Mouse (Mus musculus): ENCODE measurements around the gene Prr19. TPM values are rescaled to one million over a fixed set of nuclear protein-coding genes. Genes with fewer than 3 reads are reported as not detected.

The Prr19 gene
- polyA plus RNA-seq, 1 experiment from 2014 or later = 0.56 TPM

DNA sequence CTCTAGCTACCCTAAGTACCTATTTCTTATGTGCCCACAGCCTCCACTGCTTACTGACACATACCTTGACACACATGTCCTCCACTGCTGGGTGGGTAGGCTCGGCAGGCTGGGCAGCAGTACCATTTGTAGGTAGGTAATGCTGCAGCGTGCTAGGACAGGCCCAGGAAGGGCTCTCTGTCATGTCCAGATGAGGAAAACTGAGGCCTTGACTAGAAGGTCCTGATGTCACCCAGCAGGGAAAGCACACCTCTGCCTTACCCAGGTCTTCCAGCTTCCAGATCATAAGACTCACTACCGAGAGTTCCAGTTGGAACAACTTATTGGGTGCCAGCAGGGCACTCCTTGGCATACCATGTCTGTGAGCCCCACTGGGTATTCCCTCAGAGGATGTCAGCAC, 26.2 kb upstream of the Prr19 start:
- no peak overlapping the region for H3K27ac ChIP-seq (ENCODE audit: low read length)
- no peak overlapping the region for H3K4me2 ChIP-seq (ENCODE audit: low read depth, low read length)
- 0 out of 2 replicates have a peak overlapping the region, but pooled peaks have one; percentile 44 for H3K9ac ChIP-seq (ENCODE audit: low read depth, low read length)
- ATAC-seq = no peak
- peaks cover 41% of the 10 kb centered on the region for H3K4me1 ChIP-seq (ENCODE audit: control insufficient read depth, insufficient read depth, low read length)
- WGBS = 86% methylated on average over 3 of the region's 3 CpGs
- no peak overlapping the region for H3K4me3 ChIP-seq (ENCODE audit: low read length)
- H3K9me3 ChIP-seq (ENCODE audit: control insufficient read depth, low read length) = no peaks in the 10 kb centered on the region
- H3K27me3 ChIP-seq (replicated peaks; ENCODE audit: control insufficient read depth, insufficient read depth, low read length) = no peaks in the 10 kb centered on the region
- peaks cover 2% of the 10 kb centered on the region for H3K36me3 ChIP-seq (ENCODE audit: control insufficient read depth, insufficient read depth, low read length)

DNA sequence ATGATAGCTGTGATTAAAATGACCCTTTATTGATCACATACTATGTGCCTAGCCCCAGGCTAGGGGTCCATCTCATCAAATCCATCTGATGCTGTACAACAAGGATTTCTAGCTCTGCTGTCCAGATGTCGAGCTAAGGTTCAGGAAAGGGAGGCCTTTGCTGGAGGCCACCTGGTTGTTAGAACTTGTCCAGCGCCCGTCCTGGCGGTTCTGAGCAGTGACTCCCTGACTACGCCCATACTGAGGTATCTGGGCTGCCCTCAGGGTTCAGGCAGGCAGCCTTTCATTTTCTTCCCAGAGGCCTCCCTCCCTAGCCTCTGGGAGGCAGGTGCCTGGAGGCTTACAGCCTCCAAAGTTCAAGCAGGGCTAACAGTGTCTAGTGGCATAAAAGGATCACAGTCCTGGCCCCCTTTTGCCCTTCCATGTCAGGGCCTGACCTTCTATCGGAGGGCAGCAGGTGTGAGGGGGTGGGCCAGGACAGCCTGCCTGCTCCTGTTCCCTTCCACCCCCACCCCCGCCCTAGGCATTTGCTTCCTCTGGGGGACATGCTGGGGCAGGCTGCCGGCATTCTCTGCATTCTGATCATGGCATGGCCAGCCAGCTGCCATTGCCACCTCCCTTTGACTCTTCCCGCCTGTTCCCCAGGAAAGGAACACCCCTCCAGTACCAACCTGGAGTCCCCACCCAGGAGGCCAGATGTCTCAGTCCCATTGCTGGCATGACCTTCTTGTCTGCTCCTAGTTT, 25.5 kb upstream of the Prr19 start:
- no peaks in the 10 kb centered on the region for H3K27me3 ChIP-seq (replicated peaks; ENCODE audit: control insufficient read depth, insufficient read depth, low read length)
- no peaks in the 10 kb centered on the region for H3K9me3 ChIP-seq (ENCODE audit: control insufficient read depth, low read length)
- H3K9ac ChIP-seq (ENCODE audit: low read depth, low read length) = peak overlapping the region; percentile 44
- no peak overlapping the region for H3K4me3 ChIP-seq (ENCODE audit: low read length)
- ATAC-seq = no peak
- peak overlapping the region; percentile 43; the same call in 1 of the 2 replicates for H3K27ac ChIP-seq (ENCODE audit: low read length)
- H3K4me2 ChIP-seq (ENCODE audit: low read depth, low read length) = no peak overlapping the region
- peaks cover 45% of the 10 kb centered on the region for H3K4me1 ChIP-seq (ENCODE audit: control insufficient read depth, insufficient read depth, low read length)
- H3K36me3 ChIP-seq (ENCODE audit: control insufficient read depth, insufficient read depth, low read length) = peaks cover 2% of the 10 kb centered on the region
- 55% methylated on average over 9 of the region's 9 CpGs for WGBS

DNA sequence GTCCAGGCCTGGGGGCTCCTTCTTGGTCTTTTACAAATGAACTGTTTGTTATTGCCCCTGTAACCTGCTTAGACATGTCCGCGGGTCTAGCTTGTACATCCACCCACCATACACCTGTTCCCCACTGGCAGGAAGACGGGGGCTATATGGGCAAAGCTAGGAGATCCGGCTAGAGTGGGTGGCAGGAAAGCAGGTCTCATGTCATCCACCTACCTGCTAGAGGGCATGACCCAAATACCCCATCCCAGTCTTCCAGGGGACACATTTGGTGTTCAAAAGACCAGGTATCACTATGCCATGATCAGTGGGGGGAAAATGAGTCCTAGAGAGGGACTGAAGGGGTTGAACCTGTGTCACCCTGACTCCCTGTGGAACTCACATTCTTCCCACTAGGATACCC, 23.8 kb upstream of the Prr19 start:
- Histone ChIP-seq H3K9me3 (ENCODE audit: control insufficient read depth, low read length) (no peaks in the 10 kb centered on the region), H3K4me3 (ENCODE audit: low read length) (no peak overlapping the region), H3K36me3 (ENCODE audit: control insufficient read depth, insufficient read depth, low read length) (peaks cover 2% of the 10 kb centered on the region; the same call in 1 of the 2 replicates), H3K4me1 (ENCODE audit: control insufficient read depth, insufficient read depth, low read length) (peaks cover 54% of the 10 kb centered on the region), H3K9ac (ENCODE audit: low read depth, low read length) (peak overlapping the region; percentile 81), H3K4me2 (ENCODE audit: low read depth, low read length) (peak overlapping the region; percentile 91), H3K27me3 (replicated peaks; ENCODE audit: control insufficient read depth, insufficient read depth, low read length) (no peaks in the 10 kb centered on the region), H3K27ac (ENCODE audit: low read length) (peak overlapping the region; percentile 98; the same call in 1 of the 2 replicates)
- no peak for ATAC-seq
- 86% methylated on average over 4 of the region's 4 CpGs for WGBS

DNA sequence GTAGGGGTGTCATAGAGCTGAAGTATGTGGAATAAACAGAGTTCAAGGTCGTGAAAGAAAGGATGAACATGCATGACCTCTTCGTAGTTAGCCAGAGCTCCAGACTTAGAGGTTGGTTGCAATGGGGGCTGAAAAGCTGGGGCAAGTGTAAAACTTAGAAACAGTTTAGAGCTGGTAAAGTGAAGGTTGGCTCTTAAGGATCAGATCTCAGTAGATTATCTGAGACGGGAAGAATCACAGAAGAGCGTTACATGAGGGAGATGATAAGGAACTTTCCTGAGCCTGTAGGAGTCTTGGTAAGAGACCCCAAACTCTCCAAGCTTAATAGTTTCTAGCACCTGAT, 23.2 kb upstream of the Prr19 start:
- Histone ChIP-seq H3K4me3 (ENCODE audit: low read length) (peak overlapping the region; percentile 68), H3K36me3 (ENCODE audit: control insufficient read depth, insufficient read depth, low read length) (peaks cover 2% of the 10 kb centered on the region; the same call in 1 of the 2 replicates), H3K4me2 (ENCODE audit: low read depth, low read length) (peak overlapping the region; percentile 91), H3K9me3 (ENCODE audit: control insufficient read depth, low read length) (no peaks in the 10 kb centered on the region), H3K4me1 (ENCODE audit: control insufficient read depth, insufficient read depth, low read length) (peaks cover 54% of the 10 kb centered on the region), H3K27me3 (replicated peaks; ENCODE audit: control insufficient read depth, insufficient read depth, low read length) (no peaks in the 10 kb centered on the region), H3K27ac (ENCODE audit: low read length) (peak overlapping the region; percentile 98), H3K9ac (ENCODE audit: low read depth, low read length) (peak overlapping the region; percentile 81)
- WGBS = 8% methylated on average over 4 of the region's 4 CpGs
- no peak for ATAC-seq

DNA sequence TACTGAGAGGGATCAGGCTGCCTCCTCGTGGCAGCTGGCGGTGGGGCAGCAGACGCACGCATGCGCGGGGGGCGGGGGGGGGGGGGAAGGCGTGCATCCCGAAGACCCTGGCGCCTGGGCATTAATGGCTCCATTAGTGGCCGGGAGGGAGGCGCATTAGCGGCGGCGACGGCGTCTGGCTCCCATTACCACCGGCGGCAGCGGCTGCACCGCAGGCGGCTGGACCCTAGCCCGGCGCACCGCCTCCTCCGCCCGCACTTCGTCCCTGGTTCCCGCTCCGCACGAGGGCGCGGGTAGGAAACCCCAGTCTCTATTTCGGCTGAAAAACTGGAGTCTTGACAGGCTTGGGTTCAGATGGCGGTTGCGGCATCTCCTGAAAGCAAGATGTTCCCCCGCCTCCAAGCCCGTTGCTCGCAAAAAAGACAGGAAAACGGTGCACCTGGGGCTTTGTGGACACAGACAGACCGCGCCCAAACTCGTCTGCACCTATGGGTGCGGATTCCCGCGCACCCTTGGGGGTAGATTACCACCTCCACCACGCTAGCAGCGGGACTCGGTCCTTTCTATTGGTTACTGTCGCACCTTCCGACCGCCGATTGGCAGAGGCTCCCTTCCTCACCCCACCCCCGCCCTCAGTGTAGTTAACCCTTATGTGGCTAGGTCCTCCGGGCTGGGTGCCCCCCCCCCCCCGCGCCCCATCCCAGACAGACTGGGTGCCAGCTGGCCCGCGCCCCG, 22.7 kb upstream of the Prr19 start:
- Histone ChIP-seq H3K36me3 (ENCODE audit: control insufficient read depth, insufficient read depth, low read length) (peaks cover under 1% of the 10 kb centered on the region; the same call in 1 of the 2 replicates), H3K27me3 (replicated peaks; ENCODE audit: control insufficient read depth, insufficient read depth, low read length) (no peaks in the 10 kb centered on the region), H3K4me2 (ENCODE audit: low read depth, low read length) (peak overlapping the region; percentile 91), H3K9ac (ENCODE audit: low read depth, low read length) (peak overlapping the region; percentile 81), H3K27ac (ENCODE audit: low read length) (peak overlapping the region; percentile 98), H3K4me1 (ENCODE audit: control insufficient read depth, insufficient read depth, low read length) (peaks cover 58% of the 10 kb centered on the region), H3K4me3 (ENCODE audit: low read length) (peak overlapping the region; percentile 68), H3K9me3 (ENCODE audit: control insufficient read depth, low read length) (no peaks in the 10 kb centered on the region)
- WGBS = under 1% methylated on average over 56 of the region's 60 CpGs
- ATAC-seq = peak; percentile 70

DNA sequence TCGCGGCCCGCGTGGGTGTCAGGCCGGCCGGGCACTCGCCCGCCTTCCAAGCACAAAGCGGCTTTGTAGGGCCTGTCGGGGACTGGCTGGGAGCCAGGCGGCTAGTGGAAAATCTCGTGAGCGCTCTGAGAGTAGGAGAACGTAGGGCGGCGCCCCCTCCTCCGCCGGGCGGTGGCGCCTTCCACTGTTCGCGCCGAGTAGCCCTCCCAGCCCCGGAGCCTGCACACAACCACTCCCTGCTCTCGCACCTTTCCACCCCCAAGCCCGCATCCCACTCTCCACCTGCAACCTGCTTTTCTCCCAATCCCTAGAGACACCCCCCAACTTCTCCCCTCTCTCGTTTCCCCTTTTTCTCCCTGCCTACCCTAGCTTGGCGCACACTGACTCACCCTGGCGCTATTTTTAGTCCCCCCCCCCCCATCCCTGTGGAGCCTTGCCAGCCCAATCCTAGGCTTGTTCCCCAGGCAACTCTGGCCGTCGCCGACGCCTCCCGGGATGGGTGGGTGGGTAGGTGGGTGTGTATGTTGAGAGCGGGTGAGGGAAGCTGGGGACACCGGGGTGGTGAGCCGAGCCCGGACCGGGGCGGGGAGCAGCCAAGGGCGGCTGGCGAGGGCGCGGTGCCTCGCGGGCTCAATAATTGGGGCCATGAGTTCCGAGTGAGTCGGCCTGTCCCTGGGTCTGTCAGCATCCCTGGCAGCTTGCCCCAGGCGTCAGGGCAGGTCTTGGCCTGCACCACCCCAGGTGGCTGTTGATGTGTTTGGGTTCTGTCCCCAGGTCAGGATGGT, 21.9 kb upstream of the Prr19 start:
- H3K4me3 ChIP-seq (ENCODE audit: low read length) = peak overlapping the region; percentile 68
- peak overlapping the region; percentile 98 for H3K27ac ChIP-seq (ENCODE audit: low read length)
- peak overlapping the region; percentile 91 for H3K4me2 ChIP-seq (ENCODE audit: low read depth, low read length)
- H3K9me3 ChIP-seq (ENCODE audit: control insufficient read depth, low read length) = no peaks in the 10 kb centered on the region
- WGBS = under 1% methylated on average over 49 of the region's 49 CpGs
- H3K36me3 ChIP-seq (ENCODE audit: control insufficient read depth, insufficient read depth, low read length) = no peaks in the 10 kb centered on the region
- no peaks in the 10 kb centered on the region for H3K27me3 ChIP-seq (replicated peaks; ENCODE audit: control insufficient read depth, insufficient read depth, low read length)
- peaks cover 60% of the 10 kb centered on the region for H3K4me1 ChIP-seq (ENCODE audit: control insufficient read depth, insufficient read depth, low read length)
- ATAC-seq = peak; percentile 49
- H3K9ac ChIP-seq (ENCODE audit: low read depth, low read length) = peak overlapping the region; percentile 81

DNA sequence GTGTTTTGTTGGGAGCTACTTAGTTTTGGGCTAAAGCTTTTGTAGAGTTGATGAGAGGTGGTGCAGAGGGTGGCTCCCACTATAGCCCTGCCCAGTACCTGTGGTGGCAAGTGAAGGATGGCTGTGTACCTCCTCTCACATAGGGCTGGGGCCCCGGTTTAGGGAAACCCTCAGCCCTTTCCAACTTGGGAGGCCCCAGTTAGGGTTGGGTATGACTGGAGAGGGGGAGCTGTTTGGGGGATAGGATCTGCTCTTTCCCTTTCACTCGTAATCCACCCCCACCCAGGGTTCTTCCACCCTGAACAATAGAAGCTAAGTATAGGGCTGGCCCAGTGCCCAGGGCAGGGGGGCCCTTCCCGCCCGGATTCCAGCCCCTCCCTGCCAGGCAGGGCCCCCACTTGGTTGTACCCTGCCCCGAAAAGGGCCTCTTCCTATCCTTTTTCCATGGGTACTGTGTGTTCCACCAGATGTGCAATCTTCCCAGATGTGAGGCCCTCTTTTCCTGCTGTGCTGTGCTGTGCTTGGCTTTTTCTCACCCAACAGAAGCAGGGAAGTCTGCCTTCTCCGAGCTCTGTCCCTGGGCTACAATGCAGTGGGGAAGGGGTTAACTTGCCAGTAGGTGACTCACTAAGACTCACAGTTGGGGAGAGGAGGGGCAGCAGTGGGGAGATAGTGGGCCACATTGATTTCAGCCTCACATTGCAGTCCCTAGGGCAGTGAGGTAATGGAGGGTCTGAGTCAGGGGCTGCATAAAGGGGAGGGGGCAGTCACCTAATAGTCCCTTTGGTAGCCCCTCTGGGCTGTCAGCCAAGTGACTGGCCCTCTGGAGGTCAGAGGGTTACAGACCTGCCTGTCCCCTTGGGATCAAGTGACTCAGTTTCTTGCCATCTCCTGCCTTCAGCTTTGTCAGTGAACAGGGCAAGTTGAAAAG, 21.1 kb upstream of the Prr19 start:
- peak; percentile 9 for ATAC-seq
- H3K4me1 ChIP-seq (ENCODE audit: control insufficient read depth, insufficient read depth, low read length) = peaks cover 63% of the 10 kb centered on the region

DNA sequence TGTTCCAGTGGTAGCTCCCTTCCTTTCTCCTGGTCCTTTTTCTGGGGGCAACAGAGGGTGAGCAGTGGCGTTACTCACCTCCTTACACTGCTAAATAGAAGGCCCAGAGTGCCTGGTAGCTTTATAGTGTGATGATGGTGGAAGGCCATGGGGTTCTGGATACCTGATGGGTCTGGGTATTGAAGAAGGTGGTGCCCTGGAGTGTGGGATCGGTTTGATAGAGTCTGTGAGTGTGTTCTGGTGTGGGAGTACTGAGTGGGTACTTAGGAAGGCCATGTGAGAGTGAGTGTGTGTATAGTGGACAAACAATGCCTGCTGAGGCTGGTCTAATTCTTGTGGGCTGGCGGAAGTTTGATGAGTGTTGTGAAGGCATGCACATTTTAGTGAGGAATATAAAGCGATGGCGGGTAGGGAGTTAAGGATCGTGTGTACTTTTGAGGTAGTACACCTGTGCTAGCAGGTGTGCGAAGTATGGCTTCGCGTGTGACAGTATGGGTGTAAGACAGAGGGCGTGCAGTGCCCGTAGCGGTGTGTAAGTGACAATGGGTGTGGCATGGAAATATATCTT, 20.0 kb upstream of the Prr19 start:
- WGBS = 13% methylated on average over 12 of the region's 12 CpGs
- peak; percentile 27 for ATAC-seq
- H3K4me1 ChIP-seq (ENCODE audit: control insufficient read depth, insufficient read depth, low read length) = peaks cover 52% of the 10 kb centered on the region

More for the DNA sequence above, 21.1 kb upstream of the Prr19 start:
- peak overlapping the region; percentile 81 for H3K9ac ChIP-seq (ENCODE audit: low read depth, low read length)
- WGBS = 0% methylated on average over 6 of the region's 6 CpGs
- H3K4me2 ChIP-seq (ENCODE audit: low read depth, low read length) = peak overlapping the region; percentile 91
- peak overlapping the region; percentile 68 for H3K4me3 ChIP-seq (ENCODE audit: low read length)
- 0 out of 2 replicates have a peak, but pooled peaks cover 3% of the 10 kb centered on the region for H3K36me3 ChIP-seq (ENCODE audit: control insufficient read depth, insufficient read depth, low read length)
- H3K9me3 ChIP-seq (ENCODE audit: control insufficient read depth, low read length) = no peaks in the 10 kb centered on the region
- no peaks in the 10 kb centered on the region for H3K27me3 ChIP-seq (replicated peaks; ENCODE audit: control insufficient read depth, insufficient read depth, low read length)
- peak overlapping the region; percentile 98 for H3K27ac ChIP-seq (ENCODE audit: low read length)

More for the DNA sequence above, 20.0 kb upstream of the Prr19 start:
- no peaks in the 10 kb centered on the region for H3K27me3 ChIP-seq (replicated peaks; ENCODE audit: control insufficient read depth, insufficient read depth, low read length)
- H3K36me3 ChIP-seq (ENCODE audit: control insufficient read depth, insufficient read depth, low read length) = peaks cover 10% of the 10 kb centered on the region; the same call in 1 of the 2 replicates
- peak overlapping the region; percentile 91 for H3K4me2 ChIP-seq (ENCODE audit: low read depth, low read length)
- H3K27ac ChIP-seq (ENCODE audit: low read length) = peak overlapping the region; percentile 98
- H3K4me3 ChIP-seq (ENCODE audit: low read length) = peak overlapping the region; percentile 68
- no peaks in the 10 kb centered on the region for H3K9me3 ChIP-seq (ENCODE audit: control insufficient read depth, low read length)
- H3K9ac ChIP-seq (ENCODE audit: low read depth, low read length) = peak overlapping the region; percentile 81

All from intestine, embryonic 16.5 days (tissue).